Mouse (Mus musculus): ENCODE measurements at regions not wholly inside any gene's neighbourhood (a gene's known extent, or its start where the extent isn't known, plus 50 kb on each side); places are given as distances from the start of the nearest gene placed in this dataset.

DNA sequence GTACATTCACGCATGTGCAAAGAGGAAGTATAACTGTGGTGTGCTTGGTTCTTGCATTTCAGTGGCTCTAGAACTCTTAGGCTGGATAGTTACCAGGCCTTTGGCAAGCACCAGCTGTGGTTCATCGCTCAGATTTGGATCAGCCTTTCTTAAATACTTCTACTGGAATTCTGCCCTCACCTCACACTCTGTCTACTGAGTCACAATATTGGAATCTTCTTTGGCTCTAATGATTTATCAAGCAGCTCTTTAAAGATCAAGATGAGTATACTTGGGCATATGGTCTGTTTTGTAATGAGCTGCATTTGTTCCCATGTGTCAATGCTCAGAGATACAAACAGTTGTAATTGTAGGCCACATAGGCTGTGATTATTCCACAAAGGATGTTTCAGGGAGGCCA lies 197.5 kb downstream of the Icos start:
- no peak for DNase-seq (ENCODE audit: low spot score in 2 of 2)

DNA sequence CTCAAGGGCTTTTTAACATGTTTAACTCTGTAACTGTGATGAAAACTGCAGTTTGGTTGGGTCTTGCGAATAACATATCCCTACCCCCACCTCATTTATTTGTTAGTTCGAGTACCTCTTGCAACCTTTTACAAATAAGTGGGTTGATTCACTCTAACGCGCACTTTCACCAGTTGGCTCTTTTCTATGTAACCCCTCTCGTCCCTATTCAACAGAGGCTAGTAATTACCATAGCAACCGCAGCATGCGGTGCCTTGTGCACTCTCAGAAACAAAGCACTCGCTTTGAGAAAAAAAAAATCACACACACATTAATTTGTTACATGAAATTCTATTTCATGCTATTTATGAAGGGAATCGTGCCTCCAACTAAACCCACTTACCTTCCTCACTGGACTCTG lies 201.7 kb downstream of the Icos start:
- DNase-seq (ENCODE audit: low spot score in 2 of 2): no peak

DNA sequence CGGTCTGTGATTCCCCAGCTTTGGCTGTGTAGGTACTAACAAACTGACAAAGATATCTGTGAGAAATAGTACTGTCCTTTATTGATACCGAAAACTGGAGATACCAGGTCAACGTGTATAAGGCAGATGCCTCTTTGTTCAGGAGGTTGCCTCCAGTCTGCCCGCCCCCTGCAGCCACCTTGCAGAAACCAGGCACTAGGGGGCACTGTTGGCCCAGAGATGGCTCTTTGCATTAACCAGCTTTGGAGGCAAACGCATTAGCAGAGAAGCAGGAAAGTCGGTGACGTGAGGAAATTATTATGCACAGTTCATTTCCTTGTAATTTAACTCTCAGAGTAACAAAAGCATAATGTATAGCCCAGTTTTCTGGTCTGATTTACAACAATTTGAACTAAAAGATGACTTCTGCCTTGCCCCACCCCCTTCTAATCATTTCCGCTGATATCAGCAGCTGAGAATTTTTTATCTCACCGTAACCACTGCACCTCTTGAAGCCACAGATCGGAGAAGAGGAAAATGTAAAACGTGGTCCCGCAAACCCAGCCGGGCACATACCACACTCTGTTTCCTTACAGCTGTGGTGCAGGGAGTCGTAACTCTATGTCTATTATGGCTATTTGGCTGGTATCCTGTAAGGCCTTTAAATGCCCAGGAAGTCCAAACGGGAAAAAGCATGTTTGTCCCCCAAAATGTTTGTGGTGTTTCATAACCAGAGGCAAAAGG lies 203.5 kb downstream of the Icos start:
- peak; percentile 81 to 88 for DNase-seq (ENCODE audit: low spot score in 2 of 2)

DNA sequence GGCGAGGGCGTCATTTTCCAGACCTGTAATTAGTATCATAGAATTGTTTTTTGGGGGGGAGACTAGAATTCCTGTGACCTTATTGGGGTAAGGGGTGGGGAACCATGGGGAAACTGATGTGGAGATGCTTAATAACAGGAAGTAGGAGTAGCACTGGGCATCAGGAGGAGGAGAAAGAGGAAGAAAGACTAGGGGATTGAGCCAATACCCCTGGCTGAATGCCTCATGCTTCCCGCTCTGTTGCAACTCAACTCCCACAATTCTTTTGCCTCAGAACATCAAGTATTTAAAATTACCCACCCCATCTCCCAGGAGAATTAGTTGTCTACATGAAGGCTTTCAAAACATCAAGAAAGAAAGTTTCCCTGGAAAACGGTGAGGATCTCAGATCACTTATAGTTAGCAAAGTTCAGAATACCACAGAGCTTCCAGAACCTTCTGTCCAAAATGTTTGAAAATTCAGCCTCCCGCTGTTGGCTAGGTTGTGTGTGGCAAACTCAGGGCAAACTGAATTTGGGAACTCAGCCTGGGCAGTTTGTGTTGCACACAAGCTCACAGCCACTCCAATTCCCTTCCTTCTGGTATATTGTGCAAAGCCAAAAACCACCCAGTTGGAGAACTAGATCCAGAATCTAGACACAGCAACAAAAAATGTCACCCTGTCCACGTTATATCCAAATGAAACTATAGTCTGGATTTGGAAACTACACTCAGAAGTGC lies 209.8 kb downstream of the Icos start:
- DNase-seq (ENCODE audit: low spot score in 2 of 2): peak in 1 of 2 experiments; percentile 29

- DNase-seq (ENCODE audit: low spot score in 2 of 2): no peak
These were observed 213.2 kb downstream of the Icos start for GRCm38 (mm10) chr1:61190921-61191320.

DNA sequence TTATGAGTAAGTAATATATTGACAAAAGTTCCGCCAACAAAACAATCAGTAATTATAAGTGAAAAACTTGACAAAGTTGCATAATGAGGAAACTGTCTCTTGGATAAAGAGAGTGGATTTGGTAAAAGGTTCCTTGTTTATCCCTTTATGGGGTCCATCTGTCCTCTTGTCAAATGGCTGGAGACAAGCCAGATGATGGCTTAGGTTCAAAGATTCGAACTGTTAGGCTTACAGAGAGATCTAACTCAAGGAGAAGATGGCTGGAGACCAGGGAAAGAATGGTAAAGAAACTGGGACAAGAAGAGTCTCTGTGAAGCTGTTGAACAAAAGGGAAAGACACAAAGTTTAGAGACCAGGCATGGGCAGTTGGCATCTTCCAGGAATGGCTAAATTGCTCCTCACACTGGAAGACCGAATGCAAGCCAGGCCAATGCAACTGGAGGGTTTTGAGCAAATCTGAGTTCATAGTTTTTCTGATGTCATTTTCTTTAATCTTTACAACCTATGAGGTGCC lies 220.9 kb downstream of the Icos start:
- no peak for DNase-seq (ENCODE audit: low spot score in 2 of 2)

GRCm38 (mm10) chr1:61201006-61201405 lies 223.3 kb downstream of the Icos start:
- no peak for DNase-seq (ENCODE audit: low spot score in 2 of 2)

DNA sequence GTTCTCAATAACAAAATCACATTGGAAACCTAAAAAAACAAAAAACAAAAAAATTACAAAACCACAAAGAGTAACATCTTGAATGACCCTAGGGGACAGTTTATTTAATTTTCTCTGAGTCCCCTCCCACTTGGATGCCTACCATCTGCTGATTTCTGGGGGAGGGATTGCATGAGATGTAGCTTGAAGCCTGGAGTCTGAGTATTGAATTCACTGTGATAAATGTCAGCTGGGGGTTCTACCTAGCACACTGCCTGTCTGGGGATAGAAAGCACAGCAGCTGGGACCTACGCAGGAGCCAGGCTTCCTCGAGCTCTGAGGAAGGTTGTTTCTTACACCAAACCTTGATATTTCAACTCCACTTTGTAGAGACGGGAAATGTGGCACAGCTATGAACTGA lies 224.4 kb downstream of the Icos start:
- no peak for DNase-seq (ENCODE audit: low spot score in 2 of 2)

DNA sequence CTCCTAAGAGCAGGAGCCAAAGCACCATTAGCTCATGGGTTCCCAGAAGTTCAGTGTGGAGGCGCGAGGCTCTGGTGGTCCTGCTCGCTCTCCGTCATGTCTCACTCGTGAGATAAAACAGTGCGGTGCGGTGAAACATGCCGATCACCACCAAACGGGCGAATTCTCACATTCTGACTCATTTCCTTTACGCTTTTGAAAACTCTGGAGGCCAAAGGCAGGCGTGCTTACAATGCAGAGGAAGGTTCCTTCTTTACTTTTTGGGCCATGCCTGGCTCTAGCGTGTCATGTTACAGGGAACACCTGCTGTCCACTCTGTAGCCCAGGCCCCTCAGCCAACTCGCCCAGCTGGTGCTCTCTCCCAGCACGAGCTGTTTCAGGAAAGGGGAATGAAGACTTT lies 225.4 kb downstream of the Icos start:
- DNase-seq (ENCODE audit: low spot score in 2 of 2): peak; percentile 50 to 59

- no peak for DNase-seq (ENCODE audit: low spot score in 2 of 2)
These were observed 225.9 kb downstream of the Icos start for GRCm38 (mm10) chr1:61203612-61204011.

DNA sequence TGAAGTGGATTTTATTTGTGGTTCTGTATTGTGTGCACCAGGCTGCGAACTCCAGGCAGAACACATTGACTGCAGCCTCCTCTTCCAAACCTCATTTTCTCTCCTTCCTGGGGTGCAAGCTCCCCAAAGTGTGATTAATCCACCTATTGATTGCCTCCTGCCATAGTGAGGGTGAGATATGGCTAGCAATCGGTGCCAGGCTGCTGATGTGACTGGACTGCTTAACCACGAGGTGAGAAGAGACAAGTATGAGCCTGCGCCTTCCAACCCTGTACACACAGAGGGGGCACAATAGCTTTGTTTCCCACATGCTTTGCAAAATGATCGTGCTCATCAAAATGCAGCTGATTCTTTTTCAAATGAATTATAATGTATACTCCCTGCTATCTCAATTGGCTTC lies 227.4 kb downstream of the Icos start:
- no peak for DNase-seq (ENCODE audit: low spot score in 2 of 2)

- peak; percentile 60 to 81 for DNase-seq (ENCODE audit: low spot score in 2 of 2)
These were observed 229.2 kb downstream of the Icos start for GRCm38 (mm10) chr1:61206861-61207380.

DNA sequence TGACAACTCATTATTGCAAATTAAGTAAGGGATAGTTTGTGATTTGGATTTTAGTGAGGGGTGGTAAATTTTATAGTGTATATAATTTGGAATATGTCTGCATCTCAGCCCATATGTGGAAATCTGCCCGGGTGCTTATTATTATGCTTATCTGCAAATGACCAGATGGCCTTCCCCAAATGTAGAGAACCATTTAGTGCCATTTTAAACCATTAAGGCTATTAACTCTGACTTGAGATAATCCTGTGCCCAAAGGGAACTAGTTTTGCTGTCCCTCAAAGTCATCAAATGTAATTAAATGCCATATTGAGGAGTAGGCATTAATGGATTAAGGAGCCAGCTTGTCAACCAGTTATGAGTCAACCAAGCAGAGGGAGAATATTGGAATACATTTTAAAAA lies 230.7 kb downstream of the Icos start:
- DNase-seq (ENCODE audit: low spot score in 2 of 2): no peak

- DNase-seq (ENCODE audit: low spot score in 2 of 2): no peak
These were observed 243.4 kb downstream of the Icos start for GRCm38 (mm10) chr1:61221131-61221530.

- no peak for DNase-seq (ENCODE audit: low spot score in 2 of 2)
These were observed 251.2 kb downstream of the Icos start for GRCm38 (mm10) chr1:61228942-61229341.

- no peak for DNase-seq (ENCODE audit: low spot score in 2 of 2)
These were observed 255.3 kb downstream of the Icos start for GRCm38 (mm10) chr1:61233001-61233400.

GRCm38 (mm10) chr1:61233476-61234297 lies 256.0 kb downstream of the Icos start:
- DNase-seq (ENCODE audit: low spot score in 2 of 2): no peak

DNA sequence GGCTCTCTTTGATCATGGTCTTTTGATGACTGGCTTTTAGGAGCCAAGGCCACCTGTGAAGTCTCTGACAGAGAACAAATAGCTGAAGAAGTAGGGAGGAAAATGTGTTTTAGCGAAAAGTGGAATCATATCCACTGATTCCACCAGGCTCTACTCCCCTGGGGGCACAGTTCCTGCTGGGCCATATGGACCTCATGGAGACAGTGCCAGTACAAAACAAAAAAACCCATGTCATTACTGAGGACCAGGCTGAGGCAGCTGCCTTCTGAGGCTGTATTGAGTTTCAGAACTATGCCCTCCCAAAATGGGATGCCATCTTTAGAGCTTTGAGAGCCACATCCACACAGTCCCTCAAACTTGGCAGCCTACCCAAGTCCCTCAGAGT lies 256.6 kb downstream of the Icos start:
- no peak for DNase-seq (ENCODE audit: low spot score in 2 of 2)

DNA sequence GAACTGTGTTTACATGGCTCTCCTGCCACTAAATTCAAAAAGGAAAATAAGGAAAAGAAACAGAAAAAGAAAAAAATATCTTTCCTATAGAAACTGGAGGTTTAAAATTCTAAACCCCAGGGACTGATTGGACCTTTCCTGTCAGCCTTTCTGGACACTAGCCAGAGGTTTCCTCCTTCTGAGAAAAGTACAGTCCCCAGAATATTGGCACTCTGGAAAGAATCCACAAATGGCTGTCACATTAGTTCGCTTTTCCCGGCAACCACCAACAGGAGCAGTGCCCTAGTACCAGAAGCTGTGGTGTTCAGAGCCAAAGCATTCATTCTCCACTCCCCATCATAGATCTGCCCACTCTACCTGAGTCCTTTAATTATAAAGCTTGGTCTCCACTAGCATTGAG lies 258.8 kb downstream of the Icos start:
- DNase-seq (ENCODE audit: low spot score in 2 of 2): no peak

- no peak for DNase-seq (ENCODE audit: low spot score in 2 of 2)
These were observed 260.9 kb downstream of the Icos start for GRCm38 (mm10) chr1:61238668-61239067.

DNA sequence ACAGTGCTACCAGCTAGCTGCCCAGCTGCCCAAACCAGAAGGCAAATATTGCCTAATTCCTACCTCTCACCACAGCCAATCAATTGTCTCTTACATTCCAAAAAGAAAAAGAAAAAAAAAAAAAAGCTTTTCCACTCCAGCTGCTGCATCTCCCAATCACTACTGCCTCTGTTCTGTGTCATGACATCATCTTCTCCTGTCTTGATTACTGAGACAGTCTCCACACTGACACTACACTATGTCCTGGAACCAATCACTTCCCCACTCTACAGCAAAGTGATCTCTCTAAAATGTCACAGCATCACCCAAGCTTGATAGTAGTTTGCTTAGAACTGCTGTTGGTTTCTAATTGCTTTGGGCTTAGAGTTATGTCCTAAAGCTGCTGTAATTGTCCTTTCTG lies 279.8 kb downstream of the Icos start:
- DNase-seq (ENCODE audit: low spot score in 2 of 2): no peak

DNA sequence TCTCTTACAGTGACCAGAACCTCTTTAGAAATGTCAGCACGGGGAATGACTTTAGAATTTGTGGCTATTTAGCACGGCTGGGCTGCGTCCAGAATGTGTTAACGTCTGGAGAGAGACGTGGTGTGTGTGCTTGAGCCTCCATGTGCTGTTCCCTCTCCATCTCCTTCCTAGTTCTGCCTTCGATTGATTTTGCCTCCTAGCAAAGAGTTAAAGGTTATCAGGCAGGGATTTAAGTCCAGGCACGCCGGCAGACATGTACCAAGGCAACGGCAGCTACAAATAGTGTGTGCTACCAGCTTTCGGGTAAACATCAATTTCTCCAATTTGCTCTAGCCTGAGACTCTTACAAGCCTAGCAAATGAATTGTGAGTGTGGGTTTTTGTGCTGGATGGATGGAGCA lies 285.7 kb downstream of the Icos start:
- no peak for DNase-seq (ENCODE audit: low spot score in 2 of 2)

All from heart, adult 9 months (tissue).